Mouse (Mus musculus) MEL (cell line): Measurements from ENCODE around the gene Adamts4. TPM values are rescaled to one million over a fixed set of nuclear protein-coding genes. Genes with fewer than 3 reads are reported as not detected.

Source experiments
- DNase-seq: peaks from one replicate; pipeline ENCODE4 v3.0.0; 2011; ENCODE audit warnings: low read depth, low spot score
- H3K27ac ChIP-seq: 2 replicates; pipeline ENCODE4 v1.5.1; 2012; ENCODE audit warnings: low read depth, mild to moderate bottlenecking, control low read depth, low read length, moderate library complexity; ENCODE audit not compliant: control insufficient read depth
- H3K27me3 ChIP-seq, 2 experiments: fragments of 150-350 bp in 1 of 2; sonication (generic) in 1 of 2; 2 replicates each; pipeline ENCODE4 v1.6.1; 2012; ENCODE audit warnings: low read length in 2 of 2, mild to moderate bottlenecking in 2 of 2, improper control_type of control experiment in 1 of 2, moderate library complexity in 1 of 2; ENCODE audit not compliant: insufficient read depth in 2 of 2, control insufficient read depth in 1 of 2
- H3K36me3 ChIP-seq, 2 experiments: 2 replicates each; pipeline ENCODE4 v1.6.1; 2012 to 2014; ENCODE audit warnings: low read length in 2 of 2, improper control_type of control experiment in 1 of 2, inconsistent platforms in 1 of 2, mild to moderate bottlenecking in 1 of 2; ENCODE audit not compliant: insufficient read depth in 2 of 2, control insufficient read depth in 1 of 2
- H3K4me1 ChIP-seq, 2 experiments: fragments of 150-350 bp in 1 of 2; sonication (generic) in 1 of 2; 2 replicates each; pipeline ENCODE4 v1.6.1; 2012; ENCODE audit warnings: low read length in 2 of 2, improper control_type of control experiment in 1 of 2, mild to moderate bottlenecking in 1 of 2; ENCODE audit not compliant: insufficient read depth in 2 of 2, control insufficient read depth in 1 of 2
- H3K4me3 ChIP-seq, 2 experiments: fragments of 150-350 bp in 1 of 2; sonication (generic) in 1 of 2; 2 replicates each; pipeline ENCODE4 v1.5.1; 2012; ENCODE audit warnings: low read depth in 2 of 2, low read length in 2 of 2, mild to moderate bottlenecking in 2 of 2, moderate library complexity in 2 of 2, control low read depth in 1 of 2, improper control_type of control experiment in 1 of 2; ENCODE audit not compliant: control insufficient read depth in 1 of 2, insufficient read depth in 1 of 2
- H3K79me2 ChIP-seq: 2 replicates; pipeline ENCODE4 v1.6.1; 2012; ENCODE audit warnings: mild to moderate bottlenecking, low read length, moderate library complexity; ENCODE audit not compliant: control insufficient read depth, poor library complexity, insufficient read depth
- H3K9ac ChIP-seq: 2 replicates; pipeline ENCODE4 v1.6.1; 2012; ENCODE audit warnings: low read depth, mild to moderate bottlenecking, control low read depth, low read length, moderate library complexity; ENCODE audit not compliant: control insufficient read depth, poor library complexity, severe bottlenecking
- H3K9me3 ChIP-seq: fragments of 150-350 bp; sonication (generic); replicated peaks from 2 replicates; pipeline ENCODE4 v1.6.1; 2012; ENCODE audit warnings: mild to moderate bottlenecking, low read length, improper control_type of control experiment, moderate library complexity; ENCODE audit not compliant: insufficient read depth
- BHLHE40 ChIP-seq: IDR thresholded peaks from 2 replicates; pipeline ENCODE4 v1.6.1; 2012; ENCODE audit warnings: low read depth, mild to moderate bottlenecking, inconsistent platforms, low read length, improper control_type of control experiment, borderline replicate concordance
- CHD1 ChIP-seq: IDR thresholded peaks from 2 replicates; pipeline ENCODE4 v1.6.1; 2012; ENCODE audit warnings: low read depth, mild to moderate bottlenecking, inconsistent platforms, low read length, improper control_type of control experiment
- ELF1 ChIP-seq: IDR thresholded peaks from 2 replicates; pipeline ENCODE4 v1.6.1; 2014; ENCODE audit warnings: low read depth, mild to moderate bottlenecking, inconsistent platforms, low read length, improper control_type of control experiment, moderate library complexity
- GATA1 ChIP-seq: IDR thresholded peaks from 2 replicates; pipeline ENCODE4 v1.6.1; 2011; ENCODE audit warnings: low read depth, low read length, improper control_type of control experiment
- MAFK ChIP-seq: IDR thresholded peaks from 2 replicates; pipeline ENCODE4 v1.6.1; 2011; ENCODE audit warnings: low read depth, mild to moderate bottlenecking, low read length, improper control_type of control experiment, borderline replicate concordance
- MAX ChIP-seq: IDR thresholded peaks from 2 replicates; pipeline ENCODE4 v1.6.1; 2011; ENCODE audit warnings: low read length, improper control_type of control experiment
- MXI1 ChIP-seq: IDR thresholded peaks from 2 replicates; pipeline ENCODE4 v1.6.1; 2011; ENCODE audit warnings: mild to moderate bottlenecking, low read depth, low read length, improper control_type of control experiment
- MYB ChIP-seq: IDR thresholded peaks from 2 replicates; pipeline ENCODE4 v1.6.1; 2011; ENCODE audit warnings: mild to moderate bottlenecking, low read depth, low read length, improper control_type of control experiment
- MYC ChIP-seq: IDR thresholded peaks from 2 replicates; pipeline ENCODE4 v1.6.1; 2011; ENCODE audit warnings: low read depth, mild to moderate bottlenecking, low read length, improper control_type of control experiment, moderate library complexity
- NELFE ChIP-seq: IDR thresholded peaks from 2 replicates; pipeline ENCODE4 v1.6.1; 2011; ENCODE audit warnings: low read depth, low read length, improper control_type of control experiment
- NRF1 ChIP-seq: IDR thresholded peaks from 2 replicates; pipeline ENCODE4 v1.6.1; 2014; ENCODE audit warnings: low read depth, mild to moderate bottlenecking, inconsistent platforms, low read length, improper control_type of control experiment, moderate library complexity; ENCODE audit not compliant: poor library complexity, insufficient read depth, severe bottlenecking
- POLR2A ChIP-seq, 2 experiments: IDR thresholded peaks; 2 replicates each; pipeline ENCODE4 v1.6.1; 2011 to 2012; ENCODE audit warnings: low read length in 2 of 2, mild to moderate bottlenecking in 2 of 2, control low read depth in 1 of 2, improper control_type of control experiment in 1 of 2, low read depth in 1 of 2, moderate library complexity in 1 of 2; ENCODE audit not compliant: control insufficient read depth in 1 of 2, insufficient read depth in 1 of 2, poor library complexity in 1 of 2
- POLR2AphosphoS5 ChIP-seq: IDR thresholded peaks from 2 replicates; pipeline ENCODE4 v1.6.1; 2012; ENCODE audit warnings: low read depth, borderline replicate concordance, mild to moderate bottlenecking, inconsistent platforms, low read length, moderate library complexity, mixed read lengths
- RCOR1 ChIP-seq: IDR thresholded peaks from 2 replicates; pipeline ENCODE4 v1.6.1; 2012; ENCODE audit warnings: low read depth, mild to moderate bottlenecking, inconsistent platforms, low read length, improper control_type of control experiment
- SIN3A ChIP-seq: IDR thresholded peaks from 2 replicates; pipeline ENCODE4 v1.6.1; 2012; ENCODE audit warnings: low read length, improper control_type of control experiment, inconsistent platforms
- SMC3 ChIP-seq: IDR thresholded peaks from 2 replicates; pipeline ENCODE4 v1.6.1; 2011; ENCODE audit warnings: low read depth, low read length, improper control_type of control experiment
- TAL1 ChIP-seq: IDR thresholded peaks from 2 replicates; pipeline ENCODE4 v1.6.1; 2012; ENCODE audit warnings: mild to moderate bottlenecking, inconsistent platforms, low read length, moderate library complexity, mixed read lengths
- TBP ChIP-seq: IDR thresholded peaks from 2 replicates; pipeline ENCODE4 v1.8.0; 2011; ENCODE audit warnings: low read depth, low read length, improper control_type of control experiment
- TCF12 ChIP-seq: IDR thresholded peaks from 2 replicates; pipeline ENCODE4 v1.6.1; 2014; ENCODE audit warnings: low read depth, mild to moderate bottlenecking, inconsistent platforms, low read length, improper control_type of control experiment, moderate library complexity
- UBTF ChIP-seq: IDR thresholded peaks from 2 replicates; pipeline ENCODE4 v1.6.1; 2012; ENCODE audit warnings: low read depth, mild to moderate bottlenecking, inconsistent platforms, low read length, improper control_type of control experiment, moderate library complexity, borderline replicate concordance; ENCODE audit not compliant: insufficient read depth
- USF1 ChIP-seq: IDR thresholded peaks from 2 replicates; pipeline ENCODE4 v1.6.1; 2014; ENCODE audit warnings: low read depth, mild to moderate bottlenecking, inconsistent platforms, low read length, improper control_type of control experiment, moderate library complexity
- USF2 ChIP-seq, 2 experiments: IDR thresholded peaks; 2 replicates each; pipeline ENCODE4 v1.6.1; 2011 to 2012; ENCODE audit warnings: improper control_type of control experiment in 2 of 2, low read length in 2 of 2, borderline replicate concordance in 1 of 2, inconsistent platforms in 1 of 2, low read depth in 1 of 2, mild to moderate bottlenecking in 1 of 2; ENCODE audit not compliant: insufficient read depth in 1 of 2
- ZKSCAN1 ChIP-seq: IDR thresholded peaks from 2 replicates; pipeline ENCODE4 v1.6.1; 2012; ENCODE audit warnings: low read depth, mild to moderate bottlenecking, inconsistent platforms, low read length, improper control_type of control experiment, moderate library complexity
- ZMIZ1 ChIP-seq: IDR thresholded peaks from 2 replicates; pipeline ENCODE4 v1.6.1; 2012; ENCODE audit warnings: low read depth, mild to moderate bottlenecking, inconsistent platforms, low read length, improper control_type of control experiment, moderate library complexity
- polyA plus RNA-seq, 2 experiments: library from polyadenylated mRNA; stranded (reverse) in 1 of 2; unstranded in 1 of 2; fragments of >175 nt in 1 of 2; fragments of >200 nt in 1 of 2; gene quantifications; 2 replicates each; pipeline versions ENCODE4 v1.2.1 to v1.2.4; 2012; ENCODE audit warnings: low replicate concordance in 2 of 2, low read depth in 1 of 2; ENCODE audit not compliant: insufficient read length in 2 of 2, insufficient read depth in 1 of 2, missing spikeins in 1 of 2
- total RNA-seq: library from RNA; depleted of rRNA; stranded (reverse); fragments of 300-350 nt; gene quantifications from 2 replicates; pipeline ENCODE4 v1.2.3, GENCODE M21; 2012

Adamts4 gene
- total and polyA plus RNA-seq, 3 experiments, result 0.03 TPM; not detected in 2

DNA sequence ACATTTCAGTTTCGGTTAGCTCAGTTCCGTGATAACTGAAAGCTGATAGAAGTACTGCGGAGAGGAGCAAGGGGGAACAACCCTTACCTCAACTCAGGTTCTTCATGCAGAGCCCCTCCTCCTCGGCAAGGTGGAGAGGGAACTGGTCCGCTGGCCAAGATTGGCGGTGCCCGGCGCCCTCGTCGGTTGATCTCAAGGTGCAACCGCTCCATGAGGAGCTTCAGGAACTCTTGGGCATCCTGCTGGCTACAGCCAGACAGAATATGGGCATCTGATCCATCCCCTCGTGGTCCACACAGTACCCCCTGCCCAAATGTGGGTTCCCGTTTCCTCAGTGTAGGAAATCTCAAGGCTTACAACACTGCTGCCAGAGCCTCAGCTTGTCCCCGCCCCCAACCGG, 34.3 kb downstream of the Adamts4 start:
- Histone ChIP-seq H3K9me3 (no peaks in the 10 kb centered on the region), H3K79me2 (peaks cover 10% of the 10 kb centered on the region; the same call in 1 of the 2 replicates), H3K36me3 (peaks cover 0 to 8% of the 10 kb centered on the region in 2 experiments; a peak in 2 of 4 replicates), H3K9ac (no peak overlapping the region), H3K27ac (no peak overlapping the region), H3K4me1 (peaks cover 0 to 16% of the 10 kb centered on the region in 2 experiments; a peak in 3 of 4 replicates), H3K27me3 (no peaks in the 10 kb centered on the region), H3K4me3 (no peak overlapping the region)
- no peak for TF ChIP-seq MXI1
- no peak for TF ChIP-seq TCF12
- no peak for TF ChIP-seq MAFK
- no peak for TF ChIP-seq ZMIZ1
- TF ChIP-seq MYB, result no peak
- no peak for TF ChIP-seq POLR2A (IDR thresholded peaks at IDR 0.05; ENCODE audit: control insufficient read depth in 1 of 2, insufficient read depth in 1 of 2, low read depth in 1 of 2, low read length in 2 of 2, poor library complexity in 1 of 2)
- TF ChIP-seq MAX, result no peak
- TF ChIP-seq MYC, result no peak
- TF ChIP-seq TAL1, result no peak
- TF ChIP-seq BHLHE40, result no peak
- no peak for DNase-seq

DNA sequence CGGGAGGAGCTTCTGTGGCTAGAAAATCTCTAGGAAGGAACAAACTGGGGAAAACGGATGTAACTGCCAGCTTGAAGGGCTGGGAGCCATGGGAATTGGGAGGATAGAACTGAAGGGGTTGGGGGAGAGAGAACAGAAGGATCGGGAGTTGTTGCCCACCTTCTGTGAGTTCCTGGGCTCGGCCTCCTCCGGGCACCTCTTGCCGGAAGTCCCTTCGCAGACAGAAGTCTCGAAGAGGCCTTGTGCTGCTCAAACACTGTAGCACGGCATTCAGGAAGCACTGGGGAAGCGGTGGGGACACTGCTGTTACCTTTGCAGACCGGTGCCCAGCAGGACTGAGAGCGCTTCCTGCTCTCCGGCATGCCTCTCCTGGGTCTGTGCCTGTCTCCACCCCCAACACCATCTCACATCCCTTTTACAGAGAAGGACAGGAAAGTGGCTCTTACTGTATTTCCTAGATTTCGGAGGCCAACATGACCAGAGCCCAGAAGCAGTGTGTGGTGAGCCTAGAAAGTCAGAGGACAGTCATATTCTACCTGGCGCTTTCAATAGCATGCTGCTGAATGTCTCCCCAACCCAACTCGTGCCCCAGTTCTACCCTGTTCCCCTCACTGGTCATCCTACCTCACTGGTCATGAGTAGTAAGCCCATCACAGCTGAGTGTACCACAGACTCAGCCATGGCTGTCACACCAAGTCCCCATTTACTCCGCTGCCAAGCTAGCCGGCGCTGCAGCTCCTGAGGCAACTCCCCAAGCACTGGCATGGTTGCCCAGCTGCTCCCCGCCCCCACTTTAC, 35.1 kb downstream of the Adamts4 start:
- H3K79me2 ChIP-seq, result peaks cover 8% of the 10 kb centered on the region; the same call in 1 of the 2 replicates
- no peak overlapping the region for H3K27ac ChIP-seq
- no peak overlapping the region for H3K9ac ChIP-seq
- no peaks in the 10 kb centered on the region for H3K9me3 ChIP-seq
- no peak for TF ChIP-seq POLR2AphosphoS5
- TF ChIP-seq SIN3A, result no peak
- TF ChIP-seq ELF1, result no peak
- no peak for TF ChIP-seq ZKSCAN1
- no peak for TF ChIP-seq CHD1
- no peak for TF ChIP-seq USF2 (IDR thresholded peaks at IDR 0.05; ENCODE audit: borderline replicate concordance in 1 of 2, insufficient read depth in 1 of 2, low read depth in 1 of 2, low read length in 2 of 2)
- no peak for TF ChIP-seq MYB
- TF ChIP-seq RCOR1, result no peak
- TF ChIP-seq MYC, result no peak
- TF ChIP-seq GATA1, result no peak
- TF ChIP-seq TBP, result no peak
- TF ChIP-seq MAX, result no peak
- TF ChIP-seq USF1, result no peak
- TF ChIP-seq MXI1, result no peak
- no peak for TF ChIP-seq NRF1
- no peak for TF ChIP-seq NELFE
- no peak for TF ChIP-seq SMC3
- TF ChIP-seq UBTF, result no peak
- no peaks in the 10 kb centered on the region for H3K27me3 ChIP-seq
- no peak overlapping the region for H3K4me3 ChIP-seq
- H3K4me1 ChIP-seq, result peaks cover 0 to 10% of the 10 kb centered on the region in 2 experiments; a peak in 3 of 4 replicates
- H3K36me3 ChIP-seq, result peaks cover 0 to 8% of the 10 kb centered on the region in 2 experiments; a peak in 2 of 4 replicates
- no peak for DNase-seq
